Mouse (Mus musculus): Measurements from ENCODE around the gene Hist1h2be.

Gene Hist1h2be

GRCm38 (mm10) chr13:23620733-23621531 is at the start of gene Hist1h2be:
TSS of gene Hist1h2be (minus strand) at chr13:23621124.
- DNase-seq (ENCODE audit: low spot score): peak; percentile 89

GRCm38 (mm10) chr13:23662536-23662935 is 41.6 kb upstream of the Hist1h2be start:
- DNase-seq (ENCODE audit: low spot score): no peak

- no peak for DNase-seq (ENCODE audit: low spot score)
Observed at GRCm38 (mm10) chr13:23659636-23660366, 38.9 kb upstream of the Hist1h2be start.

GRCm38 (mm10) chr13:23630653-23631052 is 9.7 kb upstream of the Hist1h2be start:
- DNase-seq (ENCODE audit: low spot score): no peak

DNA sequence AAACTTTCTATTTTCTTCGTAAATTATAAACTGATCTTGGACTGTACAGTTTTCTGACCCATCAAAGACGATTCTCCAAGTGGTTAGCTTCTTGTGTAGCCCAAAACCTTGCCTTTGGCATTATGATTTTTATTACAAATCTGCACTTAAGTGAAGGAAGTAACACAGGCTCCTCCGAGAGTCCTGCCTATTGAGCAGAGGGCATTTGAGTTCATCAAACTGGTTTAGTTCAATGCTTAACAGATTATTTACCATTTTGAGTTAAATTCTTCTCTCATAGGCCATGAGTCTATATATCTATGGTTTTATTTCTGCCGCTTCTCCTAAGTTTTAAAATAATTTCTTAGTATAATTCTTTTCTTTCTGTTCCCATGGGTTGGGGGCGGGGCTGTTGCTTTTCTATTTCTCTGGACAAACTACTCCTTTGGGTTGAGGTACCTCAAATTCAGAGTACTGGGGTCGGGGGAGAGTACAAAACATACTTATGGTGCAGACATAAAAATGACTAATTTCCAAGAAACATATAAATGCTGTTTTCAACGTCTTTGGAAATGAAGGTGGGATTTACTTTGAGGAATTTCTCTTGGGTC is 2.0 kb upstream of the Hist1h2be start:
- DNase-seq (ENCODE audit: low spot score): no peak

GRCm38 (mm10) chr13:23622175-23622671 is 1.3 kb upstream of the Hist1h2be start, which contains the start of gene Hist1h1e:
TSS of gene Hist1h1e (minus strand) at chr13:23622558.
- peak; percentile 93 for DNase-seq (ENCODE audit: low spot score)

- DNase-seq (ENCODE audit: low spot score): no peak
Observed at GRCm38 (mm10) chr13:23621532-23622174, 729 bp upstream of the Hist1h2be start.

GRCm38 (mm10) chr13:23620056-23620732 is 730 bp downstream of the Hist1h2be start:
- no peak for DNase-seq (ENCODE audit: low spot score)

GRCm38 (mm10) chr13:23611638-23612037 is 9.3 kb downstream of the Hist1h2be start:
- no peak for DNase-seq (ENCODE audit: low spot score)

DNA sequence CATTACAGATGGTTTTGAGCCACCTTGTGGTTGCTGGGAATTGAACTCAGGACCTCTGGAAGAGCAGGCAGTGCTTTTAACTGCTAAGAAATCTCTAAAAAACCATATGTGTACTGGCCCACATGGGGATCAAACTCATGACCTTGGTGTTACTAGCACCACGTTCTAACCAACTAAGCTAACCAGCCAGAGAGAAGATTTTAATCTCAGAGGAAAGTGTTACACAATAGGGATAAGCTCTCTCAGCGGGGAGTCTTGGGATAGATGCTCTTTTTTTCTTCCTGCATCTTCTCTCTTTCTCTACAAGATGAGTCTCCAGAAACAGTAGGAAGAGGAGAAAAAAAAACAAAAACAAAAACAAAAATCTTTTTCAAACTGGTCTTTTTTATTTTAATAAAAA is 10.5 kb downstream of the Hist1h2be start:
- no peak for DNase-seq (ENCODE audit: low spot score)

- DNase-seq (ENCODE audit: low spot score): no peak
Observed at GRCm38 (mm10) chr13:23609844-23610243, 11.1 kb downstream of the Hist1h2be start.

DNA sequence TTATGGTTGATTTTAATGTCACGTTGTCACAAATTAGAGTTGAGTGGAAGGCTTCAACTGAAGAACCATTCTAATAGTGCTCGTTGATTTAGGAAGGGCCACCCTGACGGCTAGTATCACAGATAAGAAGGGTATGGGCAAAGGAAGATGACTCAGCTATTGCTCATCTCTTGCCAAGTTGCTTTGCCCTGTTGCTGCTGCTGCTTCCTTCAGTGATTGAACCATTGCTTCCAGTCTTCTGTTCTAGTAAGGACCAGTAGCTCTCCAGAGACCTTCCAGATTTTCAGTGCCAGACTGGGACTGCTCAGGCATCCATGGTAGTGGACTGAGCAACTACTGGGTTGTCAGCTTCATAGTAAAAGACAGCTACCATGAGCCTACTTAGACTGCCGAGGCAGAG is 11.7 kb downstream of the Hist1h2be start:
- no peak for DNase-seq (ENCODE audit: low spot score)

- DNase-seq (ENCODE audit: low spot score): no peak
Observed at GRCm38 (mm10) chr13:23605052-23605451, 15.9 kb downstream of the Hist1h2be start.

DNA sequence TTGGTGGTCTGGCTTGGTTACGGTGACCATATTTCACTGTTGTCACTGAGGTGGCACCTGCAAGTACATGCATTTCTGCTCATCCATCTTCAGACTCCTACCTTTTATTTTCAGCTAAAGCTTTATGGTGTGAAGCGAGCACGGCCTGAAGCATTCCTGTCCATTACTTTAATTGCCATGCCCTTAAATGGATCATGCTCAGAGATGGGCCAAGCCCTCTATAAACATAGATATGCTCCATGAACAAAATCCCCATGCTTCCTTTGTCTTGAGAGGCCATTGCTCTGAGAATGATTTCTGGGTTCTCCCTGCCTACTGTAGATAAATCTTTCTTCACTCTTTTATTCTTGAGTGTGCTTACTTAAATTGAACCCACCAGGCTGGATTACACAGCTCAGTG is 16.5 kb downstream of the Hist1h2be start:
- no peak for DNase-seq (ENCODE audit: low spot score)

DNA sequence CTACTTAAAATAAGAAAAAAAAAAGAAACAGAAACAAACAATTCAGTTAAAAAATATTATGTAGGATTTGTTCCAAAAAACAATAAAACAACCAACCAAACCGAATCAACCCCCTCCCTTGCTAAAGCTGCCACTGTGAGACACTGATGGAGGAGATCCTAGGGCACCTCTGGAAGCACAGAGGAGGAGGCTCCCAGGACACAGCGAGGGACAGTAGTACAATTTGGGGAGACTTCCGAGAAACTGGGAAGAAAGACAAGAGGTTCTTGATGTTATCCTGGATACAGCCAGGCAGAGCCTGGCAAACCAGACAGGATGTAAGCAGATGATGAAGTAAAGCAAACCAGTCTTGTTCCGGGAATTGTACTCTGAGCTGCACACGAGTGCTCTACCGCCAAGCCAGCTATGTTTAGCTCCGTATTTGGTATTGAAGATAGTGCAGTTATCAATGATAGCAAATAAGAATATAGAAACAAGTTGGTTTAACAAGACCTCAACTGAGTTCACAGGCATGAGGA is 17.7 kb downstream of the Hist1h2be start:
- no peak for DNase-seq (ENCODE audit: low spot score)

- DNase-seq (ENCODE audit: low spot score): peak; percentile 58
Observed at GRCm38 (mm10) chr13:23597957-23598356, 23.0 kb downstream of the Hist1h2be start.

DNA sequence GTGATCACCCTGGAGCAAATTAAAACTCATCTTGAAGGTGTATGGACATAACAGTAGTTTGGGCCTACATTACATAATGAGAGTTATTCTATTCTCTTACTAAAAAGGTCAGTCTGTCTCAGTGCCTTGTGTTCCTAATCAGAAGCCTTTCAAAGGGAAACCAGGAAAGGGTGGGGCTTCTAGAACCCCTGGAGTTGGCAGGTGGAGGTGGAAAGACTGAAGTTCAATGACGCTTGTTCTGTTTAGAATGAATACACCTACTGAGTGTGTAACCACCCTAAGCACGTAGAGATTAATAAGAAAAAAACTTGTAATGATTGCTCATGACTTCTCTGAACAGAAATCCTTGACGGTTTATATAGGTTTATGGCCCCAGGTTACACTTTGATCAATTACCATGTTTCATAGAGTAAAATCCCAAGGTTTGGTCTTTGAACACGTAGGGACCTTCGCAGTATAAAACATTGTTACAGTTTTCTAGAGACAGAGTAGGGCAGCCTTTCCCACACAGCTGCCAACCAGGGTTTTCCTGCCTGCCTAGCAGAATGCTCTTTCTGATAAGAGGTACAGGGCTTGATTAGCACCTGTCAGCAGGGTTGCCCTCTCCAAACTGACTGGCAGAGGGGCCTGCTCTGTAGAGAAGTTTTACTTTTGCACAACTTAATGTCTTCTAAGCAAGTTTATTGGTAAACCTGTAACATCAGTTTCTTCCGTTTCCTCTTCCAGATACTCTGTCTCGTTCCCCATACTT is 25.1 kb downstream of the Hist1h2be start:
- no peak for DNase-seq (ENCODE audit: low spot score)

- no peak for DNase-seq (ENCODE audit: low spot score)
Observed at GRCm38 (mm10) chr13:23595185-23595584, 25.7 kb downstream of the Hist1h2be start.

GRCm38 (mm10) chr13:23593051-23593770 is 27.7 kb downstream of the Hist1h2be start:
- peak; percentile 84 for DNase-seq (ENCODE audit: low spot score)

DNA sequence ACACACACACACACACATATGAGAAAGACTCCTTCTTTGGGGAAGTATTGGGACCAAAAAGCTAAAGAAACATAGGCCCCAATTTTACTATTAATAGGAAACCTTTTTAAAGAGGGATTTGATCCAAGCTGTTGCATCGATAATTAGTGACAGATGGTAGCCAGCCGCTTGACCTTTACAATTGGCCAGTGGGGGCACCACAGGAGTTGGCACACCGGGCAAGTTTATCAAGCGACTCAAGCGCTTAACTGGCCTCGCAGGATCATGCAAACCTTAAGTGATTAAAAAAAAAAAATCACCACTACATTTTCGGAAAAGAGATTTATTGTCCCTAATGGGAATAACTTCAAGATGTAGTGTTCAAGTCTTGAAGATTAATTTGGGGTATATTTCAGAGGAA is 28.3 kb downstream of the Hist1h2be start:
- no peak for DNase-seq (ENCODE audit: low spot score)

All from yolk sac, embryonic 10.5 days (tissue).